Mouse (Mus musculus): ENCODE measurements around the gene Gm21954.

Gm21954 gene

DNA sequence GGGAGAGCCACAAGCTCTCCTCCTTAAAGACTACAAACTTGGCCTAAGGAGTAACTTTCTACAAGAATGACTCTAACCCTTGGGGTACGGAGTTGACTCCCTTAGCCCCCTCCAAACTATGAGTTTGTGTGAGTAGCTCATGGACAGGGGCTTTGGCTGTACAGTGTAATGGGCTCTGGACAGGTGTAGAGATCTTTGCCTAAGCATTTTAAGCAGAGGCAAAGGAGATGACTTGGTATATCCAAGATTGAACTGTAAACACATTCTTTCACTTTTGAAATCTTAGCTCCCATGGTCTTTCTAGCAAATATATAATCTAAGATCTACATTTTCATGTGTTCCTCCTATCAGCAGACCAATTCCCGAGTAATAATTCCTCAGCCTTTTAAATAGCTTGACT lies at the start of gene Gm21954:
Gene Gm21954 (minus strand): TSS at position 101 of the 400 bp plus-strand sequence.
- no peak for DNase-seq (ENCODE audit: low spot score)

DNA sequence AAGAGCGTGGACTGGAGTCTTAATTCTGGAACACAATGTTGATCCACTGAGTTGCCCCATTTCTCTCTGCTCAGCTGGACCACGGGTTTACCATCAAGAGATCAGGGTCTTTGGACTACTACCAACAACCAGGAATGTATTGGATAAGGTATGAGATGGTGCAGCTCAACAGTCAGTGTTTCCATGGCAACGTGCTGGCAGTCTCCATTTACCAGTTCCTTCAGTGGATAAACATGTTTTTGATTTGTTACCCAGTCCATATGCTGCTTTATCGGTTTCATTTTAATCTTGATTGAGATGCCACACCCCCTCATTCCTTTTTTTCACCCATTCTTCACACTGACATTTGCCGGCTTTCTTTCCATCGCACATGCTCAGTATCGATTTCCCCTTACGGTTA lies 49.8 kb upstream of the Gm21954 start:
- DNase-seq (ENCODE audit: low spot score): no peak

GRCm38 (mm10) chr3:55520240-55521180 lies 48.5 kb upstream of the Gm21954 start:
- peak; percentile 13 for DNase-seq (ENCODE audit: low spot score)

GRCm38 (mm10) chr3:55517454-55518014 lies 45.5 kb upstream of the Gm21954 start:
- no peak for DNase-seq (ENCODE audit: low spot score)

GRCm38 (mm10) chr3:55515966-55516365 lies 44.0 kb upstream of the Gm21954 start:
- no peak for DNase-seq (ENCODE audit: low spot score)

GRCm38 (mm10) chr3:55511658-55512057 lies 39.6 kb upstream of the Gm21954 start:
- no peak for DNase-seq (ENCODE audit: low spot score)

- no peak for DNase-seq (ENCODE audit: low spot score)
These were observed 38.2 kb upstream of the Gm21954 start for GRCm38 (mm10) chr3:55510198-55510597.

DNA sequence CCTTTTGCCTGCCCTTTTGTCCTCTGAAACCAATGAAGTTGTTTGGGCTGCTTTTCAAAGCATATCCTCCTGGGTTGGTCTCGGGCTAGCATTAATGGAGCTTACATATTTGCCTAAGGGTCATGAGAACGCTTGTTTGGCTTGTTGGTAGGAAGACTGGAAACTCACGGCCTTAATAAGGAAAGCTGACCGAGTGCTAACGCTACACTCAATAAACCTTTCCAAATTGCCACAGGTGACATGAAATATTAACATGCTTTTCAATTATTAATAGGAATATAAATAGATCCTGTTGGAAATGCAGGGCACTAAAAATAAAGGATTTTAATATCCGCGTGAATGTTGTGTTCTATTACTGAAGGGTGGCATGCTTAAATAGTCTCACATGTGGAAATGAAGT lies 27.3 kb upstream of the Gm21954 start:
- DNase-seq (ENCODE audit: low spot score): no peak

- no peak for DNase-seq (ENCODE audit: low spot score)
These were observed 24.5 kb upstream of the Gm21954 start for GRCm38 (mm10) chr3:55496462-55496941.

DNA sequence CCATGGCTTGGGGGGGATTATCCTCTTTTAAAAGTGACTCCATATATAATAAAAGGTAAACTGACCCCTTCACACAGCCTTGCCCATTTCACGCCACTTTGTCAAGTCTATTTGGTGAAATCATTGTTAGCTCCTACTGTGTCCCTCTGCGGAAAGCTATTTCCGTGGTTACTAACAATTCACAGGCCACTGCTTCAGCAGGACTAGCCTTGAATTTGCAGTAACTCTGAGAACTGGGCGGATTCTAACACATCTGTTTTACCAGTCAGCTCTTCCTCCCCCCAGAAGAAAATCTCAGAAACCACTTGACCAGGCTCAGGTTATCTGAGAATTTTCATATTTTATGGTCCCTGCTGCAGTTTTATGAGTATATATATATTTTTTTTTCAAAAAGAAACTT lies 23.9 kb upstream of the Gm21954 start:
- DNase-seq (ENCODE audit: low spot score): no peak

GRCm38 (mm10) chr3:55495231-55495630 lies 23.2 kb upstream of the Gm21954 start:
- DNase-seq (ENCODE audit: low spot score): no peak

DNA sequence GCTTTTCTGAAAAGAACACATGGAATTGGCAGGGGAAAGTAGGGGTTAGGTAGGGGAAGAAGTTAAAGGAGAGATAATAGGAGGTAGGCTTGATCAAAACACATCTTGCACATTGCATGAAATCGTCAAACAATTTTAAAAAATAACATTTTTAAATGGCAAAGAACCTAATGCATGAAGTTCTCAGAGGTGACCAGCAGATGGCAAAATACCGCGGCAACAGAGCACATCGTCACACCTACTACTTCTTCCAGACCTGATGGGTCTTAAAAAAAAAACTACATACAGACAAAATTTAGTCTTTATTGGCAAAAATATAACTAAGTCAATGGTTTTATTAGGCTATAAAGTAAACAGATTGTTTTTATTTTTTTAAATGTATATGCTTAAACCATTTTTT lies 22.3 kb upstream of the Gm21954 start:
- DNase-seq (ENCODE audit: low spot score): no peak

- no peak for DNase-seq (ENCODE audit: low spot score)
These were observed 20.0 kb upstream of the Gm21954 start for GRCm38 (mm10) chr3:55492021-55492420.

- DNase-seq (ENCODE audit: low spot score): no peak
These were observed 17.4 kb upstream of the Gm21954 start for GRCm38 (mm10) chr3:55489231-55489990.

DNA sequence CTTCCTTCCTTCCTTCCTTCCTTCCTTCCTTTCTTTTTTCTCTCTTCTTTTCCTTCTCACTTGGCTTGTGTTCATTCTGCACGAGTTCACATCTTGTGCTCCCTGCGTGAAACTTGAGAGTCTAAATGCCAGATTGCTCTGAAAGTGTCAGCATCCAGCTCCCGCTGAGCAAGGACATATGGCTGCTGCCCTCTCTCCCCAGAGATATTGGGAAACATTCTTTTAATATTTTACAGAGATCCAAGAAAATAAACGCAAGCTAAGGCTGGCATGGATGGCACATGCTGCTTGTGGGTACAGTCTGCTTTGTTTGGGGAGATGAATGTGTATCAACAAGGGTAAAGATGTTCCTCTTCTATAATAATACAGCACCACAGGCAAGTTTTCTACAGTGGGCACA lies 11.3 kb upstream of the Gm21954 start:
- no peak for DNase-seq (ENCODE audit: low spot score)

- no peak for DNase-seq (ENCODE audit: low spot score)
These were observed 9.1 kb upstream of the Gm21954 start for GRCm38 (mm10) chr3:55481140-55481539.

DNA sequence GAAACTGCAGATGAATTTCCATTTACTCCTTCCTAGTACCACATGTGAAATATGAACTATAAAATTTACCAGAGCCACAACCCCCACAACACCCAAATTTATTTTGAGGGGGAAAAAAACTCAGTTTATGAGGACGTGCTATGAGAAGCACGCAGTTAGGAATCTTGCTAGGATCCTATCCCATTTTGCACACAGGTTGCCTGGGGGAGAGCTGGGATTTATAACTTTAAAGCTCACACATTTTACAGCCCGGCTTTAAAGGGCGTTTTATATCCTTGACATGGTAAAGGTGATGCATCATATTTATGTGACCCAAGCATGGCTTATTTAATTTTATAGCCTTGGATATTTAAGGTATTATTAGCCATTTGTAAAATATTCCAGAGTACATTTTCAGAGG lies 7.3 kb upstream of the Gm21954 start:
- DNase-seq (ENCODE audit: low spot score): no peak

DNA sequence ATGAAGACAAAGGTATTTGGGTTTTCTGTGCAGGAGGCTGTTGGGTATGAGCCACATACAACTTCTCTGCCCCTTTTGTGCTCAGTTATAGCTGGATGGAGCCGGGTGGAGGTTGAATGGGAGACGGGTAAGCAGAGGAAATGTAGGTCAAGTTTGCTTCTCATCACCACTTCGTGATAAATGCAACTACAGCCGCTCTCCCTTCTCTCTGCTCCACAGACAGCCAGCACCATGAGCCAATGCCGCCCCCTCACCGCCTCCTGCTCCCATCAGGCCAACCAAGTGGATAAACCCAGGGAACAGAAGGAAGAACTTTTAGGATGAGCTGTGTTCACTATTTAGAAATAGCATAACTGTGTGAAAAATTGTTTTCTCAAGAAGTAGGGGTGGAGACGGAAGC lies 4.7 kb upstream of the Gm21954 start:
- no peak for DNase-seq (ENCODE audit: low spot score)

- DNase-seq (ENCODE audit: low spot score): no peak
These were observed 1.1 kb upstream of the Gm21954 start for GRCm38 (mm10) chr3:55473146-55473545.

DNA sequence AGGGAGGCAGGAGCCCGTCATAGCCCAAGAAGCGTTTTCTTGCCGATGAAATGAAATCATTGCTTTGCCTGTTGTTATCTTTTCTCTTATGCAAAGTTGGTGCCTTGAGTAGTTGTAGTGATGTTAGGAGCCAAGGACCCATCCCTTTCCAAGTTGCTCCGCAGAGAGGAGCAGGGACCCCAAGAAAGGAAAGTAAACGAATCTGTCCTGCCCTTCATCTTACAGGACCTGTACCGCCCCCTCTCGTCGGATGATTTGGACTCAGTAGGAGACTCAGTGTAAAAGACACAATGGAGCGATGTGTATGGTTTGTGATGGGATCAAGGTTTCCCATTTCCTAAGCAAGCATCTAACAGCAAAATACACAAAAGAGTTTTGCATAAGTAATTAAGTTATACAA lies 5.7 kb downstream of the Gm21954 start:
- no peak for DNase-seq (ENCODE audit: low spot score)

GRCm38 (mm10) chr3:55465785-55466184 lies 6.2 kb downstream of the Gm21954 start:
- DNase-seq (ENCODE audit: low spot score): no peak

DNA sequence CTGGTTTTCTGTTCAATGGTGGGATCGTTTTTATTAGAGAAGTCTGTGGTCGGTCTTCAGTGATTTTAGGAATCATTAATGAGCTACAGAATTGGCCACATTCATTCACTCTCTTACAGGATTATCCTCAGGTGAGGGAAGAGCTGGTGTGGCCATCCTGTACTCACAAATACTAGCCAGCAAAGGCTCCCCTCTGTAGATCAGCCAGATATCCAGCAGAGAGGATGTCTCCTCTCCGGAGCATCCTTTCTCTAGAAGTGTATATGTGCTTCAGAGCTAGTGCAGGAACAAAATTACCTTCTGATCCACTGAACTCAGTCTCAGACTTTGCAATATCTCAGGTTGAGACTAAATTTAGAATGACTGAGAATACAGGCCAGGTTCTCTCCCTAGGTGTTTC lies 7.8 kb downstream of the Gm21954 start:
- DNase-seq (ENCODE audit: low spot score): no peak

Measured in T-cell, adult 2 months (primary cell).